Mouse (Mus musculus) neutrophil, adult 59 days (primary cell): ENCODE data around the gene Gm3435. TPM values are rescaled to one million over a fixed set of nuclear protein-coding genes. Genes with fewer than 3 reads are reported as not detected.

Experiments used
- total RNA-seq, 2 experiments: library from RNA; stranded (reverse); gene quantifications; 1 replicate in 1 of 2; 2 replicates in 1 of 2; pipeline ENCODE4 v1.2.4; 2023

Gm3435 gene
- 1 to 10 TPM; 3.0 to 9.3 TPM for total RNA-seq

DNA sequence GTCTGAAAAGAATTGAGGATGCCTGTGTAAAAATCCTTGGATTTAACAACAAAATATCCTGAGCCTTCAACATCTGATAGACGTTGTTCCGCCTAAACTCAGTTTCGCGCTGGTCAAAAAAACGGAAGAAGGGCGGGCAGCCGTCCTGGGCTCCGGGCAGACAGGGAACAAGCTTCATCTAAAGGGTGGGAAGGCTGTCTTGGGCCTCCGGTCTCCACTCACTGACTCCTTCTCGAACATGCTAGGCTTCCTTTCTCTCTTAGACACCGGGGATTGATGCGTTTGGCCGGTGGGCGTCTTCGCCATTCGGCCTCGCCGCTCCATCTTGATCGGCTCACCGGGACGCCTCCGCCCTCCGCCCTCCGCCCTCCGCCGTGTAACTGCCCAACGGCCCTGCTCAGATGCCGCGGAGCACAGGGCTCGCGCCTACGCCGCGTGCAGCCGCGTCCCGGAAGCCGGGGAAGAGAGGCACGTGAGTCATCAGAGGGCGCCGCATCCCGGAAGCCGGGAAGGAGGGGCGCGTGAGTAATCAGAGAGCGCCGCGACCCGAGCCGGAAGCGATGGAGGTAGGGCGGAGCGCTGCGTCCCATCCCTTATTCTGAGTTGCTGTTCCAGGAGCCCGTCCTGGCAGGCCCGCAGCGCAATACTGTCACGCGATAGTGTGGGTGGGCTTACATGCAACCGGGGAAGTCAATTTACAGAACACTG, at the start of gene Gm3435:
Gene Gm3435, plus strand, starts transcription at position 471 of the 708 bp plus-strand sequence.

DNA sequence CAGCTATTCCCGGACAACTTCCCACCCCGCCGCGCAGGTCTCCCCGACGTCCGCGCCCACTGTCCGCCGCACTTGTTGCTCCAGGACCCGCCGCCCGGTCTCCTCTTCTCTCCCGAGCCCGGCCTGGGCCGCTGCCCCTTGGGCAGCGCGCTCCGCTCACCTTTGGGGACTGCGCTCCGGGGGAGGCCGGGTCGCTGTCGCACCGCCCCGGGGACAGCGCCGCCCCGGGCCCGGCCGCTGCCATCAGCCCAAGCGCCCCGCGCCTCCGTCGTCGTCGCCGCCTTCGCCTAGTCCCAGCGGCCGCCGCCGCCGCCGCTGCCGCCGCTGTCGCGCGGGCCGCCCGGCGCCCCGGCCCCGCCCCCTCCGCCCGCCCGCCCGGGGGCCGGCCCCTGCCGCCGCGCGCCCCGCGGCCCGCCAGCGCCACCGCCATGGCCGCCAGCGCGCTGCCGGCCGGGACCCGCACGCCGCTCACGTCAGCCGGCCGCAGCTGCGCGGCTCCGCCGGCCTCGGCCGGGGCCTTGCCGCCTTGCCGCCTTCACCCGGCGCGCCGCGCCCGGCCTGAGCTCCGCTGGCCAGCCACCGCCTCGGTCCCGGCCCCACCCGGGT, 48.9 kb upstream of the Gm3435 start, which contains the start of gene Phf10:
Gene Phf10, minus strand, starts transcription at position 323 of the 606 bp plus-strand sequence.

DNA sequence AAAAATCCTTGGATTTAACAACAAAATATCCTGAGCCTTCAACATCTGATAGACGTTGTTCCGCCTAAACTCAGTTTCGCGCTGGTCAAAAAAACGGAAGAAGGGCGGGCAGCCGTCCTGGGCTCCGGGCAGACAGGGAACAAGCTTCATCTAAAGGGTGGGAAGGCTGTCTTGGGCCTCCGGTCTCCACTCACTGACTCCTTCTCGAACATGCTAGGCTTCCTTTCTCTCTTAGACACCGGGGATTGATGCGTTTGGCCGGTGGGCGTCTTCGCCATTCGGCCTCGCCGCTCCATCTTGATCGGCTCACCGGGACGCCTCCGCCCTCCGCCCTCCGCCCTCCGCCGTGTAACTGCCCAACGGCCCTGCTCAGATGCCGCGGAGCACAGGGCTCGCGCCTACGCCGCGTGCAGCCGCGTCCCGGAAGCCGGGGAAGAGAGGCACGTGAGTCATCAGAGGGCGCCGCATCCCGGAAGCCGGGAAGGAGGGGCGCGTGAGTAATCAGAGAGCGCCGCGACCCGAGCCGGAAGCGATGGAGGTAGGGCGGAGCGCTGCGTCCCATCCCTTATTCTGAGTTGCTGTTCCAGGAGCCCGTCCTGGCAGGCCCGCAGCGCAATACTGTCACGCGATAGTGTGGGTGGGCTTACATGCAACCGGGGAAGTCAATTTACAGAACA, 31.5 kb upstream of the Gm3435 start, which contains the start of the genes 9030025P20Rik and Gm3417:
Gene 9030025P20Rik, plus strand, starts transcription at position 107 of the 677 bp plus-strand sequence.
Gene Gm3417, minus strand, starts transcription at position 429 of the 677 bp plus-strand sequence.

DNA sequence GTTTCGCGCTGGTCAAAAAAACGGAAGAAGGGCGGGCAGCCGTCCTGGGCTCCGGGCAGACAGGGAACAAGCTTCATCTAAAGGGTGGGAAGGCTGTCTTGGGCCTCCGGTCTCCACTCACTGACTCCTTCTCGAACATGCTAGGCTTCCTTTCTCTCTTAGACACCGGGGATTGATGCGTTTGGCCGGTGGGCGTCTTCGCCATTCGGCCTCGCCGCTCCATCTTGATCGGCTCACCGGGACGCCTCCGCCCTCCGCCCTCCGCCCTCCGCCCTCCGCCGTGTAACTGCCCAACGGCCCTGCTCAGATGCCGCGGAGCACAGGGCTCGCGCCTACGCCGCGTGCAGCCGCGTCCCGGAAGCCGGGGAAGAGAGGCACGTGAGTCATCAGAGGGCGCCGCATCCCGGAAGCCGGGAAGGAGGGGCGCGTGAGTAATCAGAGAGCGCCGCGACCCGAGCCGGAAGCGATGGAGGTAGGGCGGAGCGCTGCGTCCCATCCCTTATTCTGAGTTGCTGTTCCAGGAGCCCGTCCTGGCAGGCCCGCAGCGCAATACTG, 31.3 kb downstream of the Gm3435 start, which contains the start of the genes Ermard, Tcte3 and Gm3448:
Gene Ermard, plus strand, starts transcription at position 34 of the 555 bp plus-strand sequence.
Gene Tcte3, minus strand, starts transcription at position 314 of the 555 bp plus-strand sequence.
Gene Gm3448, minus strand, starts transcription at position 363 of the 555 bp plus-strand sequence.

Other genes starting within 250 kb of the Gm3435 start
- under 1 TPM in 1 of 2 experiments, not detected in 1; 0.67 TPM for gene Wdr27, start 67.0 kb upstream of the Gm3435 start, total RNA-seq
- gene 1600012H06Rik, start 67.0 kb upstream of the Gm3435 start, total RNA-seq: 10 to 100 TPM; 19.9 to 20.8 TPM
- gene Phf10, start 48.9 kb upstream of the Gm3435 start, total RNA-seq: 10 to 100 TPM; 48.1 to 48.5 TPM
- gene 9030025P20Rik, start 31.7 kb upstream of the Gm3435 start, total RNA-seq: 10 to 100 TPM; 16.9 to 21.3 TPM
- gene Gm3417, start 31.4 kb upstream of the Gm3435 start, total RNA-seq: not detected
- gene Ermard, start 31.0 kb downstream of the Gm3435 start, total RNA-seq: 100 to 1,000 TPM; 116 to 120 TPM
- 1 to 10 TPM in 1 of 2 experiments, under 1 TPM in 1; 1.00 to 1.0 TPM for gene Tcte3, start 31.3 kb downstream of the Gm3435 start, total RNA-seq
- 1 to 10 TPM; 4.7 to 6.7 TPM for gene Gm3448, start 31.4 kb downstream of the Gm3435 start, total RNA-seq